Mouse (Mus musculus) megakaryocyte, embryonic 14.5 days (primary cell): Measurements from ENCODE around the gene Ltbp1.

Source experiments
- FLI1 ChIP-seq: IDR thresholded peaks from 2 replicates; pipeline ENCODE4 v1.6.1; 2012; ENCODE audit warnings: low read length, inconsistent platforms, mixed read lengths
- GATA1 ChIP-seq: IDR thresholded peaks from 3 replicates; pipeline ENCODE4 v1.6.1; 2012; ENCODE audit warnings: mixed read lengths, low read length, inconsistent platforms, borderline replicate concordance

- TF ChIP-seq GATA1 = no peak
- TF ChIP-seq FLI1 = no peak
Measured at GRCm38 (mm10) chr17:75388402-75388801, 383.0 kb downstream of the Ltbp1 start.
